Mouse (Mus musculus) intestine, embryonic 14.5 days (tissue): Measurements from ENCODE around the gene Itpk1. TPM values are rescaled to one million over a fixed set of nuclear protein-coding genes. Genes with fewer than 3 reads are reported as not detected.

Source experiments
- ATAC-seq: fragments of 200-750 bp; cut with Nextera tagmentation; replicated peaks from 2 replicates; pipeline ENCODE4 v1.8.0; 2017; ENCODE audit warnings: low read depth, moderate number of reproducible peaks, moderate TSS enrichment, moderate library complexity; ENCODE audit not compliant: low FRiP score, low TSS enrichment
- DNase-seq: peaks from one replicate; pipeline ENCODE4 v3.0.0-alpha.2; 2018; ENCODE audit warnings: low spot score
- H3K27ac ChIP-seq: fragments of 300-500 bp; sonication (generic); 2 replicates; pipeline ENCODE4 v1.5.1; 2014; ENCODE audit warnings: low read depth, mild to moderate bottlenecking, control low read depth
- H3K27me3 ChIP-seq: fragments of 300-500 bp; sonication (generic); replicated peaks from 2 replicates; pipeline ENCODE4 v1.6.1; 2014; ENCODE audit warnings: low read length, control low read depth; ENCODE audit not compliant: control insufficient read depth, insufficient read depth
- H3K36me3 ChIP-seq: fragments of 300-500 bp; sonication (generic); 2 replicates; pipeline ENCODE4 v1.6.1; 2014; ENCODE audit warnings: low read length, control low read depth; ENCODE audit not compliant: control insufficient read depth, insufficient read depth
- H3K4me1 ChIP-seq: fragments of 300-500 bp; sonication (generic); replicated peaks from 2 replicates; pipeline ENCODE4 v1.6.1; 2014; ENCODE audit warnings: low read length, control low read depth, mixed read lengths; ENCODE audit not compliant: control insufficient read depth, insufficient read depth
- H3K4me2 ChIP-seq: fragments of 300-500 bp; sonication (generic); 2 replicates; pipeline ENCODE4 v1.6.1; 2014; ENCODE audit warnings: low read length
- H3K4me3 ChIP-seq: fragments of 300-500 bp; sonication (generic); 2 replicates; pipeline ENCODE4 v1.5.1; 2014; ENCODE audit warnings: low read depth, low read length, control low read depth, mixed read lengths
- H3K9ac ChIP-seq: fragments of 300-500 bp; sonication (generic); 2 replicates; pipeline ENCODE4 v1.6.1; 2014; ENCODE audit warnings: mild to moderate bottlenecking, low read length
- H3K9me3 ChIP-seq: fragments of 300-500 bp; sonication (generic); 2 replicates; pipeline ENCODE4 v1.6.1; 2016; ENCODE audit warnings: low read length, control low read depth; ENCODE audit not compliant: control insufficient read depth
- WGBS: fragments of 180-500 bp; shearing (Covaris S2); extraction: QIAGEN DNeasy Blood & Tissue Kit; methylation state at CpG from one replicate; pipeline ENCODE4 v1.1.7; 2014; 5-methylcytosine and 5-hydroxymethylcytosine counted together
- polyA plus RNA-seq: library from polyadenylated mRNA; unstranded; fragments of >200 nt; fragmentation: Nextera tagmentation; extraction: Ambion mirVana; gene quantifications from 2 replicates; pipeline ENCODE4 v1.2.1, GENCODE M21; 2014

Itpk1 gene
- polyA plus RNA-seq, 1 experiment from 2014 or later = 31.5 TPM

GRCm38 (mm10) chr12:102647839-102648564 is 56.7 kb downstream of the Itpk1 start:
- Histone ChIP-seq H3K4me1 (peaks cover 15% of the 10 kb centered on the region), H3K9me3 (no peaks in the 10 kb centered on the region), H3K27ac (no peak overlapping the region), H3K36me3 (no peaks in the 10 kb centered on the region), H3K4me3 (no peak overlapping the region), H3K4me2 (no peak overlapping the region), H3K27me3 (no peaks in the 10 kb centered on the region), H3K9ac (no peak overlapping the region)
- 68% methylated on average over 14 of the region's 14 CpGs for WGBS
- DNase-seq (no peak), ATAC-seq (no peak)

DNA sequence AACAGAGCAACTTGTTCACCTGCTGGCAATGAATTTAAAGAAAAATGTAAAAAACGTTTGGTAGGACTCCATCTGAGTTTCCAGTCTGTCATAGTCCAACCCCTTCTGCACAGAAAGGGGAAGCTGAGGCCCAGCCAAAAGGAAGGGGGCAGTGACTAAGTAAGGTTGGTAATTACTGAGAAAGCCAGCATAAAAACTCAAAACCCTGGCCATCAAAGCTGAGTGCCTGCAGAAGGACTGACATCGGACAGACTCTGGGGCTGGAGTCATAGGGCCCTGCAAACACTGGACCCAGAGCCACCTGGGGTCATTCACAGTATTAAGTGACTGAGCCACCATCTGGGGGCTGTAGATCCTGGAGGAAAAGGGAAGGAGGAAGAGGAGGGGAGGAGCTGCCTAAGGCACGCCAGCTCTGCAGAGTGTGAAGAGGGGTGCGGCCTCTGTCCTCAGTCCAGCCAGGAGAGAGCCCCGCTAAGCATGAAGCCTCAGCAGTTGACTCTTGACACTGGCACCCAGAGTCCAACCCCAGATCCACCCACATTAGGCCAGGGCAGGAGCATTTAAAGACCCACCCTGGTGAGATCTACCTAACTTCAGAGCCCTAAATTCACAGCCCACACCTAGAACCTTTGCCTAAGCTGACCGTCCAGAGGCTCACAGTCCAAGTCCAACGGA is 58.0 kb downstream of the Itpk1 start:
- H3K4me2 ChIP-seq = no peak overlapping the region
- H3K27me3 ChIP-seq = no peaks in the 10 kb centered on the region
- ATAC-seq = no peak
- H3K36me3 ChIP-seq = no peaks in the 10 kb centered on the region
- H3K9me3 ChIP-seq = no peaks in the 10 kb centered on the region
- WGBS = 69% methylated on average over 7 of the region's 7 CpGs
- H3K4me1 ChIP-seq = peaks cover 9% of the 10 kb centered on the region; the same call in 1 of the 2 replicates
- no peak overlapping the region for H3K4me3 ChIP-seq
- no peak overlapping the region for H3K27ac ChIP-seq
- no peak overlapping the region for H3K9ac ChIP-seq
- DNase-seq = no peak

- no peak overlapping the region for H3K4me2 ChIP-seq
- H3K36me3 ChIP-seq = no peaks in the 10 kb centered on the region
- DNase-seq (no peak), ATAC-seq (no peak)
- H3K27ac ChIP-seq = no peak overlapping the region
- H3K9me3 ChIP-seq = no peaks in the 10 kb centered on the region
- H3K4me3 ChIP-seq = no peak overlapping the region
- H3K27me3 ChIP-seq = no peaks in the 10 kb centered on the region
- 88% methylated on average over 6 of the region's 6 CpGs for WGBS
- H3K9ac ChIP-seq = no peak overlapping the region
- H3K4me1 ChIP-seq = peaks cover 9% of the 10 kb centered on the region; the same call in 1 of the 2 replicates
Observed at GRCm38 (mm10) chr12:102645911-102646585, 58.7 kb downstream of the Itpk1 start.

- Histone ChIP-seq H3K9me3 (no peaks in the 10 kb centered on the region), H3K27ac (no peak overlapping the region), H3K4me2 (no peak overlapping the region), H3K36me3 (no peaks in the 10 kb centered on the region), H3K27me3 (no peaks in the 10 kb centered on the region), H3K9ac (no peak overlapping the region), H3K4me1 (peaks cover 9% of the 10 kb centered on the region; the same call in 1 of the 2 replicates), H3K4me3 (no peak overlapping the region)
- ATAC-seq (no peak), DNase-seq (no peak)
- WGBS = 80% methylated on average over 6 of the region's 6 CpGs
Observed at GRCm38 (mm10) chr12:102643316-102643715, 61.4 kb downstream of the Itpk1 start.

DNA sequence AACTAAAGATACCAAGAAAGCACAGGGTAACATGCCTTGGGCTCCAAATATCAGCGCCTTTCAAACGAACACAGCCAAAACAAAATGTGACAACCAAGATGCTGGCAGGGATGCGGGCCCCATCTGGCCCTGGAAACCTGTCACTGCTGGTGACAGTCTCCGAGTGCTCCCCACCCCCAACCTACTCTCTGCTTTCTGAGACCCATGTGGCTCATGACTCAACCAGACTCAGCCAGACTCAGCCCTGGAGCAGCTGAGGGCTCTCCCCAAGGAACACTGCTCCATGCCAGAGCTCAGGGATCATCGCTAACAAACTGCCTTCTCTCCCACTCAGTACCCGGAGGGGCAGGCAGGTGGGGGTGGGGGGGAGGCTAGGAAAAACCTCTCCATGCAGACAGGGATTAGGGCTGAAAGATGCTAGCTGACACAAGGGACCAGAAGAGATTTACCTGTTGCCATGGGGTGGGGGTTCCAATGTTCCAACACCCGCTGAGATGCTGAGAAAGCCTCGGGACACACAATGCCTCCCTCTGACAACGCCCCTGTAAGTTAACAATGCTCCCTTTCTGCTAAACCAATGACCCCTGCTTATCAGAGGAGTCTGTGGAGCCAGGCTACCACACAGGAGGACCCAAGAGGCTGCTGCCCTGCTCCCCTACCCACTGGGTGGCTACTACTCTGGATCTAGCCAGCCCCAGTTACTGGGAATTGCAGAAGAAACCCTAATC is 64.1 kb downstream of the Itpk1 start:
- DNase-seq (no peak), ATAC-seq (no peak)
- WGBS = 56% methylated on average over 9 of the region's 9 CpGs
- no peak overlapping the region for H3K4me2 ChIP-seq
- no peak overlapping the region for H3K27ac ChIP-seq
- H3K4me1 ChIP-seq = peaks cover 3% of the 10 kb centered on the region; the same call in 1 of the 2 replicates
- no peak overlapping the region for H3K4me3 ChIP-seq
- no peaks in the 10 kb centered on the region for H3K9me3 ChIP-seq
- no peaks in the 10 kb centered on the region for H3K36me3 ChIP-seq
- no peaks in the 10 kb centered on the region for H3K27me3 ChIP-seq
- no peak overlapping the region for H3K9ac ChIP-seq

DNA sequence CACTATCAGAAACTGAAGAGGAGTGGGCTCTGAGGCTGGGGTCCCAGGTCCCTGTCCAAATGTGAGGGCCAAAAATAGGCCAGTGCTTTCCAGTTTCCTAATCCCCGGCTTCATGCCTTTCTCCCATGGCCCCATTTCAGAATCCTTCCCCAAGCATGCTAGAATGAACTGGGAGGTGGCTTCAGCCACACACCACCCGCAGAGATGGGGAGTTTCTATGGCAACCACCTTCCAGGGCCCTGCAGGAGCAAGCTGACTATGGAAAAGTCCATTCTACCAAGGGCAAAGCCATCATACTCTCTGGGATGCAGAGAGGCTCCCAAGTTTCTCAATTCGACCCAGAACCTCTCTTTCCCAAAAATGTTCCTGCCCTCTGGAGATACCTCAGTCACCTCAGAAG is 65.9 kb downstream of the Itpk1 start:
- Histone ChIP-seq H3K9me3 (no peaks in the 10 kb centered on the region), H3K4me2 (no peak overlapping the region), H3K27ac (no peak overlapping the region), H3K9ac (no peak overlapping the region), H3K4me1 (peaks cover 2% of the 10 kb centered on the region; the same call in 1 of the 2 replicates), H3K36me3 (no peaks in the 10 kb centered on the region), H3K4me3 (no peak overlapping the region), H3K27me3 (no peaks in the 10 kb centered on the region)
- DNase-seq (no peak), ATAC-seq (no peak)
- 86% methylated on average over 3 of the region's 3 CpGs for WGBS

GRCm38 (mm10) chr12:102637235-102637634 is 67.5 kb downstream of the Itpk1 start:
- DNase-seq (no peak), ATAC-seq (no peak)
- Histone ChIP-seq H3K9ac (no peak overlapping the region), H3K4me1 (peaks cover 2% of the 10 kb centered on the region; the same call in 1 of the 2 replicates), H3K27ac (no peak overlapping the region), H3K36me3 (no peaks in the 10 kb centered on the region), H3K4me3 (no peak overlapping the region), H3K9me3 (no peaks in the 10 kb centered on the region), H3K27me3 (no peaks in the 10 kb centered on the region), H3K4me2 (no peak overlapping the region)
- WGBS = 82% methylated on average over 10 of the region's 10 CpGs

DNA sequence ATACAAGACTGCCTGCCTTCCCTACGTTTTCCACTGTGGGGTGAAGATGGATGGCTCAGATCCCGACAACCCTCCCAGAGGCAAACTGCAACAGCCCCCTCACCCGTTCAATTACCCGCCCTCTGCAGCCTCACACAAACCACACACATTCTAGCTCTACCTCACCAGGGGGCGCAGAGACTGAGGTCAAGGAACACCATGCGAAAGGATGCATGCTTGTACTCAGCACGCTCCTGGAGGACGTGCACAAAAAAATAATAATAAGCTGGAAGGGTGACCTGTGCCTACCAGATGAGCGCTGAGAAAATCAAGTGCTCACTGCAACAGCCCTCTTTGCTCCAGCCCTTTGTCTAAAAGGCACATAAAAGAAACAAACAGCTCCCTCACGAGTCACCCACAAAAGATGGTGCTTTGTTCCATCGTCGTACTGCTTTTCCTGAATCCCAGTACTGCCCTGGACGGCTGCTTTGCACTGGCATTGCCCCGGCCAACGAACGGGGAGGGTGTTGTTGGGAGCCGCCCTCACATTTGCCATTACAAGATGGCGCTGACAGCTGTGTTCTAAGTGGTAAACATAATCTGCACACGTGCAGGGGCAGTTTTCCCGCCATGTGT is 70.2 kb downstream of the Itpk1 start:
- 68% methylated on average over 19 of the region's 20 CpGs for WGBS
- Histone ChIP-seq H3K9me3 (no peaks in the 10 kb centered on the region), H3K27me3 (no peaks in the 10 kb centered on the region), H3K36me3 (no peaks in the 10 kb centered on the region), H3K27ac (no peak overlapping the region), H3K9ac (no peak overlapping the region), H3K4me2 (no peak overlapping the region), H3K4me1 (peaks cover 12% of the 10 kb centered on the region; the same call in 1 of the 2 replicates), H3K4me3 (no peak overlapping the region)
- DNase-seq (no peak), ATAC-seq (no peak)
